Mouse (Mus musculus) kidney, postnatal 0 days (tissue): ENCODE results near the gene Pgd. TPM values are rescaled to one million over a fixed set of nuclear protein-coding genes. Genes with fewer than 3 reads are reported as not detected.

Experiments used
- ATAC-seq: fragments of 200-750 bp; cut with Nextera tagmentation; replicated peaks from 2 replicates; pipeline ENCODE4 v1.8.0; 2017; ENCODE audit warnings: low read depth, moderate number of reproducible peaks, moderate TSS enrichment, moderate library complexity; ENCODE audit not compliant: low FRiP score
- DNase-seq: peaks from one replicate; pipeline ENCODE4 v3.0.0-alpha.2; 2016; ENCODE audit warnings: low spot score
- H3K27ac ChIP-seq: fragments of 300-500 bp; sonication (generic); 2 replicates; pipeline ENCODE4 v1.5.1; 2014; ENCODE audit warnings: mild to moderate bottlenecking
- H3K27me3 ChIP-seq: fragments of 300-500 bp; sonication (generic); 2 replicates; pipeline ENCODE4 v1.6.1; 2014; ENCODE audit warnings: low read length, mixed read lengths; ENCODE audit not compliant: insufficient read depth
- H3K36me3 ChIP-seq: fragments of 300-500 bp; sonication (generic); 2 replicates; pipeline ENCODE4 v1.6.1; 2014; ENCODE audit warnings: low read length, mixed read lengths; ENCODE audit not compliant: insufficient read depth
- H3K4me1 ChIP-seq: fragments of 300-500 bp; sonication (generic); replicated peaks from 2 replicates; pipeline ENCODE4 v1.6.1; 2014; ENCODE audit warnings: antibody characterized with exemption, low read length, mixed read lengths; ENCODE audit not compliant: insufficient read depth
- H3K4me2 ChIP-seq: fragments of 300-500 bp; sonication (generic); 2 replicates; pipeline ENCODE4 v1.6.1; 2014; ENCODE audit warnings: mild to moderate bottlenecking, low read length, moderate library complexity, mixed read lengths
- H3K4me3 ChIP-seq: fragments of 300-500 bp; sonication (generic); replicated peaks from 2 replicates; pipeline ENCODE4 v1.5.1; 2014; ENCODE audit warnings: low read depth, low read length
- H3K9ac ChIP-seq: fragments of 300-500 bp; sonication (generic); 2 replicates; pipeline ENCODE4 v1.6.1; 2014; ENCODE audit warnings: low read depth, low read length
- H3K9me3 ChIP-seq: fragments of 300-500 bp; sonication (generic); replicated peaks from 2 replicates; pipeline ENCODE4 v1.6.1; 2016; ENCODE audit warnings: low read length, inconsistent platforms, mixed read lengths
- CTCF ChIP-seq: IDR thresholded peaks from 2 replicates; pipeline ENCODE4 v1.5.1; 2016; ENCODE audit warnings: antibody characterized with exemption, low read depth, mild to moderate bottlenecking, moderate library complexity
- WGBS: fragments of 180-500 bp; shearing (Covaris S2); extraction: QIAGEN DNeasy Blood & Tissue Kit; methylation state at CpG from one replicate; pipeline ENCODE4 v1.1.7; 2014; 5-methylcytosine and 5-hydroxymethylcytosine counted together
- polyA plus RNA-seq: library from polyadenylated mRNA; unstranded; fragments of >200 nt; fragmentation: Nextera tagmentation; extraction: Ambion mirVana; gene quantifications from 2 replicates; pipeline ENCODE4 v1.2.1, GENCODE M21; 2015

The Pgd gene
- polyA plus RNA-seq, 1 experiment from 2014 or later, result 95.4 TPM

DNA sequence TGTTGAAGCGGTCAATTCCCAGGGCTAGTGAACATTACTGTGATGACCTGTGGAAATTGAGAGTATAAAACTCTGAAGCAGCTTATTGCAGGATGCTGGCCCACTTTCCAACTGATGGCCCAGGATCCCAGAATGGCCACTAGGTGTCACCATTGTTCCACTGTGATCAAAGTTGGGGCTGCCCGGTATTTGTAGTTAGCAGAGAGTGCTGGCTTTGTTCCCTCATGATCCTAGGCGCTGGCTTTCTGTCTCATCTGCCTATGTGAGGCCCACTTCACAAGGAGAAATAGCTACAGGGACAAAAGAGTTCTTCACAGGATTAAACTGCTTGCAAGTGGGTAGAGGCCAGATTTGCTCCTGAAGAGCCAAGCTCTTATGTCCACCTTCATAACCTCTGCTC is 22.1 kb downstream of the Pgd start:
- ATAC-seq (peak; percentile 72; the same call in 1 of the 2 replicates), DNase-seq (peak; percentile 95)
- no peak overlapping the region for H3K4me3 ChIP-seq
- no peaks in the 10 kb centered on the region for H3K4me1 ChIP-seq
- H3K27ac ChIP-seq, result no peak overlapping the region
- 3% methylated on average over 3 of the region's 3 CpGs for WGBS
- no peak overlapping the region for H3K9ac ChIP-seq
- no peaks in the 10 kb centered on the region for H3K9me3 ChIP-seq
- H3K36me3 ChIP-seq, result no peaks in the 10 kb centered on the region; the same call in 1 of the 2 replicates
- no peaks in the 10 kb centered on the region for H3K27me3 ChIP-seq
- peak; percentile 99 for TF ChIP-seq CTCF
- H3K4me2 ChIP-seq, result no peak overlapping the region

DNA sequence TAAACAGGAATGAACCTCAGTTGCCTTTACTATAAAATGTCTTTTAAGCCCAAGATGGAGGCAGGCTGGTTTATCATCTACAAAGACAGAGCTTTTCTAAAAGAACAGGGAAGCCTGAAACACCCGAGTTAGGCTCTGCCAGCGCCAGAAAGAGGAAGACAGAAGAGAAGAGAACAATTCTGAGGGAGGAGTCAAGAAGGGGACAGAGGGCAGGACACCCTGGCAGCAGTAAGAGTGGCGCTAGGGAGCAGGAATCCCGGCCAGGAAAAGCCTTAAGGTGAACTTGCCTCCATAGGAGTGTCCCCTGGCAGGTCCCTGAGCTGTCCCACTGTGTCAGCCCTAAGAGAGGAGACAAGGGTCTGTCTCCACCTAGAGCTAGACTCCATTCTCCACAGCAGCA is 23.0 kb downstream of the Pgd start:
- no peak for TF ChIP-seq CTCF
- no peaks in the 10 kb centered on the region for H3K9me3 ChIP-seq
- DNase-seq (no peak), ATAC-seq (no peak)
- no peaks in the 10 kb centered on the region for H3K4me1 ChIP-seq
- no peaks in the 10 kb centered on the region for H3K27me3 ChIP-seq
- no peak overlapping the region for H3K4me3 ChIP-seq
- H3K36me3 ChIP-seq, result no peaks in the 10 kb centered on the region
- H3K27ac ChIP-seq, result no peak overlapping the region
- H3K9ac ChIP-seq, result no peak overlapping the region
- no peak overlapping the region for H3K4me2 ChIP-seq
- WGBS, result 35% methylated on average over 4 of the region's 4 CpGs

DNA sequence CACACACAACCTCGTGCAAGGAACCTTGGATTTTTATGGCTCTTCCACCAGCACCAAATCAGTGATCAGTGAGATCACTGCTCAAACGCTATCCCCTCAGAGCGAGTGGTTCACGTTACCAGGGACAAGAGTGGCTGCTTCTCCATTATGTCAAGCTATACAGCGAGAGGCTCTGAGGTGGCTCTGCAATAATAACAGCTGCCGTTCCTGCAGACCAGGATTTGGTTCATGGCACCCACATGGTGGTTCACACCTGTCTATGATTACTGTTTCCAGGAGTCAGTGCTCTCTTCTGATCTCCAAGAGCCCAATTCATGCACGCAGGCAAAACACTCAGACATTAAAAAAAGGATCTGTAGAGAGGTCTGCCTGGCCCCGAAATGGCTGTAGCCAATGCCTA is 28.1 kb downstream of the Pgd start:
- Histone ChIP-seq H3K9ac (no peak overlapping the region), H3K4me1 (no peaks in the 10 kb centered on the region), H3K4me3 (no peak overlapping the region), H3K9me3 (no peaks in the 10 kb centered on the region), H3K27ac (no peak overlapping the region), H3K4me2 (no peak overlapping the region), H3K27me3 (no peaks in the 10 kb centered on the region), H3K36me3 (no peaks in the 10 kb centered on the region)
- DNase-seq (no peak), ATAC-seq (no peak)
- 70% methylated on average over 8 of the region's 8 CpGs for WGBS
- no peak for TF ChIP-seq CTCF

DNA sequence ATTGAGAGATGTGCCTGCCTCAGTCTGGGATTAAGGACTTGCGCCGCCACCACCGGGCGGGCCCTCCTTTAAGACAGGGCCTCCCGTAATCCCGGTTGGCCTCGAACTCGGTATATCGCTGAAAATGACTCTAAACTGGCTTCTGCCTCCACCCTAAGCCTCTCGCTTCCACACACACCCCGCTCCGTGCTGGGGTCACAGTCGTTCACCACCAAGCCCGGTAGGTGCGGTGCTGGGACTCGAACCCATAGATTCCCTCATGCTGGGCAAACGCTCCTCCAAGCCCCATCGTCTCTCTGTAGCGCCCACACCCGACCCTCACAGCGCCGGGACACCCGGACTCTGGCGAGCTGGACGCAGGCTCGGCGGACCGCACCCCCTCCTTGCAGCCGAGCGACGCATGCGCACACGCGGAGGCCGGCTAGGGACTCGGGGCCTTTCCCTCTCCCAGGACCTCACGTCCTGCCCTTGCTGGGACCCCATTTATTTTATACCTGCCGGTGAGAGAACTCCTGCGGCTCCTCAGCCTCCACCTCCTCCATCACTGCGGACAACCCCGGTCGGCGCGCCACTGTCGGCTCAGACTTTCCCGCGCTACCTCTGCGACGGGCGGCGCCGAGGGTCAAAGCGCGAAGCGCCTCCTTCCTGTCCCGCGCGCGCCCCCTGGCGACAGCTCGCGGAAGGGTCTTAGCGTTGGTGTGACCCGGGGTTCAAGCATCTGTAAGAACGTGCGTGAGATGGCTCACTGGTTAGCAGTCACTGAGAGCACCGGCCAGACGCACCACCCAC is 29.4 kb downstream of the Pgd start, which contains the start of gene Cenps:
Cenps (minus strand) TSS at position 648 of the 789 bp plus-strand sequence.
- Histone ChIP-seq H3K27ac (peak within 1 kb of the TSS; percentile 77), H3K9ac (peak within 1 kb of the TSS; percentile 70), H3K9me3 (no peaks in the 10 kb centered on the region), H3K4me1 (no peaks in the 10 kb centered on the region), H3K27me3 (no peaks in the 10 kb centered on the region), H3K36me3 (no peaks in the 10 kb centered on the region), H3K4me3 (peak within 1 kb of the TSS; percentile 57), H3K4me2 (peak within 1 kb of the TSS; percentile 66)
- peak; percentile 98 for TF ChIP-seq CTCF
- ATAC-seq (peak; percentile 91), DNase-seq (peak; percentile 94)
- 2% methylated on average over 68 of the region's 68 CpGs for whole genome bisulfite sequencing

DNA sequence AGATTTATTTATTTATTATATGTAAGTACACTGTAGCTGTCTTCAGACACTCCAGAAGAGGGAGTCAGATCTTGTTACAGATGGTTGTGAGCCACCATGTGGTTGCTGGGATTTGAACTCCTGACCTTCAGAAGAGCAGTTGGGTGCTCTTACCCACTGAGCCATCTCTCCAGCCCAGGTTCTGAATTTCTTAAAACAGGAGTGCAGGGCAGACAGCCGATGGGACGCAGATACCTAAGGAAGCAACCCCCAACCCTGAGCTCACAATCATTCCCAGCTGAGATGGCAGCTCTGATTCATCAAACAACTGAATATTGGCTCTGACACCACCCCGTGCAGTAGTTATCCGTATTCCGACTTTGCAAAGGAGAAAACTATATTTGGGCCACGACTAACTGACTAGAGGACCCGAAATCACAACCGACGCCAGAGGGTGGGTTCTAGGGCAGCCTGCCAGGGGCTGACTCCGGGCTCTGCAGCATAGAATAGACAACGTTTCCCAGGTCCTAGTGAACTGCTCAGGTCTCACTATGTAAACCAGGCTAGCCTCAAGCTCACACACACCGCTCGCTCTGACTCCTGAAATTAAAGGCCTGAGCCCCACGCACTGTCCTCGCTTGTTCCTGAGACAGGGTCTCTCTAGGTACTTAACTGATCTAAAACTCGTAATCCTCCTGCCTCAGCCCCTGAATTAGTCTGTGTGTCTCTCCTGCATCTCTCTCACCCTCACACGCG is 30.3 kb downstream of the Pgd start:
- no peak overlapping the region; the same call in 1 of the 2 replicates for H3K27ac ChIP-seq
- 62% methylated on average over 18 of the region's 18 CpGs for WGBS

DNA sequence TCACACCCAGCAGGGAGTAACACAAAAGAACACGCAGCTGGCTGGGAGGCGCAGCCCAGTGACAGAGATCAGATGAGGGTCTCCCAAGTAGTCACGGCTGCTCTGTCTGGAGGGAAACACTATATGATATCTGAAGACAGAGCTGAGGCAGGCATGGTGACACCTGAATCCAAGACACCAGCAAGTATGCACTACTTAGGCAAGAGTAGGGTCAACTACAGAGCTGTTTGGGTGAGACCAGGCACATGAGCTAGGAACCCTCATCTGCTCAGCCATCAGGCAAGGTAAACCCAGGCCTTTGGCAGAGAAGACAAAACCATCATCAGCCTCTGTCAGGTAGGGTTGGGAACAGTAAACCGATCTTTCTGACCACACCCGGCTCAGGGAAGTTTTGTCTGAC is 33.2 kb downstream of the Pgd start:
- no peak for TF ChIP-seq CTCF

More for the DNA sequence above, 30.3 kb downstream of the Pgd start:
- DNase-seq, result no peak
- H3K9me3 ChIP-seq, result no peaks in the 10 kb centered on the region
- no peak for TF ChIP-seq CTCF
- no peaks in the 10 kb centered on the region for H3K27me3 ChIP-seq
- H3K4me1 ChIP-seq, result no peaks in the 10 kb centered on the region
- no peaks in the 10 kb centered on the region for H3K36me3 ChIP-seq
- peak overlapping the region; percentile 66 for H3K4me2 ChIP-seq
- peak overlapping the region; percentile 70; the same call in 1 of the 2 replicates for H3K9ac ChIP-seq
- no peak for ATAC-seq
- H3K4me3 ChIP-seq, result peak overlapping the region; percentile 57

More for the DNA sequence above, 33.2 kb downstream of the Pgd start:
- Histone ChIP-seq H3K4me3 (no peak overlapping the region), H3K9ac (no peak overlapping the region), H3K9me3 (no peaks in the 10 kb centered on the region), H3K4me1 (no peaks in the 10 kb centered on the region), H3K27ac (no peak overlapping the region), H3K4me2 (no peak overlapping the region), H3K36me3 (no peaks in the 10 kb centered on the region), H3K27me3 (no peaks in the 10 kb centered on the region)
- ATAC-seq (no peak), DNase-seq (no peak)
- WGBS, result 72% methylated on average over 5 of the region's 5 CpGs
